In genomic region chr7:92483346-92483745, GRCm38 (mm10) we compare ENCODE assay signal across 26 mouse cellular contexts.
DNase-seq lines count a peak whose midpoint lies in the region; ATAC-seq and TF ChIP-seq lines count a peak whose summit lies in the region.
"Had no signal": no experiment of that assay in that cellular context is flagged by ENCODE, and none has a peak within 500 bp of the region (broad histone marks: within the 10 kb centered on the region; RNA-seq: fewer than 3 reads in every experiment).

No protein-coding gene starts in this region.

- in situ Hi-C loops in CH12.LX (cut with MboI; ENCODE audit: low pct_ligation_motif_present, low pct_unique_long_range_greater_than_20kb, low sequenced_read_pairs) = no loop called here

- no peak overlapping the region for H3K9ac ChIP-seq in CH12.LX (ENCODE audit: insufficient read depth, low read depth)
- no peak overlapping the region for H3K9ac ChIP-seq in midbrain, embryonic 13.5 days (replicated peaks)
- no peak overlapping the region for H3K9ac ChIP-seq in midbrain, postnatal 0 days (replicated peaks; ENCODE audit: low read length, poor library complexity, severe bottlenecking)
- H3K9ac ChIP-seq: embryonic facial prominence, embryonic 12.5 days; forebrain, embryonic 12.5 days had no signal

- peak; percentile 27 for DNase-seq in 3T3-L1 (ENCODE audit: low read depth, low spot score)
- peak; percentile 25 for DNase-seq in CH12.LX (ENCODE audit: extremely low read depth)
- no peak for DNase-seq in cerebellum, postnatal 25 days
- no peak for DNase-seq in frontal cortex, postnatal 25 days (ENCODE audit: low spot score in 2 of 2)
- no peak for DNase-seq in midbrain, postnatal 0 days (ENCODE audit: low spot score)
- DNase-seq: adrenal gland, adult 8-10 months; adrenal gland, postnatal 14 days; adrenal gland, postnatal 36 days; cerebellum, adult 11-12 months; cerebellum, adult 2 months; cerebellum, adult 9-10 months; cerebellum, postnatal 10 days; cerebellum, postnatal 36 days had no signal

- no peak for TF ChIP-seq CTCF in CH12.LX (conservative IDR thresholded peaks at IDR 0.05 in 1 of 2, IDR thresholded peaks at IDR 0.05 in 1 of 2; ENCODE audit: low read depth in 2 of 2, low read length in 2 of 2)
- no peak for TF ChIP-seq CTCF in midbrain, postnatal 0 days (IDR thresholded peaks at IDR 0.05)

- no peak overlapping the region for H3K4me3 ChIP-seq in CH12.LX (replicated peaks in 1 of 3; ENCODE audit: low read depth in 2 of 3, low read length in 2 of 3, poor library complexity in 1 of 3)
- H3K4me3 ChIP-seq in midbrain, embryonic 13.5 days (replicated peaks) = no peak overlapping the region
- H3K4me3 ChIP-seq in midbrain, postnatal 0 days (ENCODE audit: low read depth, low read length) = no peak overlapping the region
- H3K4me3 ChIP-seq: embryonic facial prominence, embryonic 10.5 days; embryonic facial prominence, embryonic 12.5 days; erythroblast, embryonic 14.5 days; forebrain, embryonic 10.5 days; forebrain, embryonic 12.5 days had no signal

- H3K9me3 ChIP-seq in CH12.LX (replicated peaks; ENCODE audit: low read length) = no peaks in the 10 kb centered on the region
- H3K9me3 ChIP-seq in midbrain, embryonic 13.5 days = no peaks in the 10 kb centered on the region
- H3K9me3 ChIP-seq in midbrain, postnatal 0 days (ENCODE audit: low read length) = no peaks in the 10 kb centered on the region
- H3K9me3 ChIP-seq: embryonic facial prominence, embryonic 10.5 days; embryonic facial prominence, embryonic 12.5 days; forebrain, embryonic 10.5 days; forebrain, embryonic 12.5 days had no signal

- TF ChIP-seq POLR2A in CH12.LX (IDR thresholded peaks at IDR 0.05; ENCODE audit: low read depth, low read length) = no peak

- H3K4me2 ChIP-seq in CH12.LX (ENCODE audit: insufficient read depth, low read depth, poor library complexity, severe bottlenecking) = no peak overlapping the region
- H3K4me2 ChIP-seq in midbrain, embryonic 13.5 days (replicated peaks) = no peak overlapping the region
- no peak overlapping the region for H3K4me2 ChIP-seq in midbrain, postnatal 0 days (ENCODE audit: low read depth, low read length, poor library complexity, severe bottlenecking)
- H3K4me2 ChIP-seq: embryonic facial prominence, embryonic 12.5 days; forebrain, embryonic 12.5 days had no signal

- peak; percentile 62 for ATAC-seq in common myeloid progenitor, adult 5-6 weeks (replicated peaks; ENCODE audit: low read depth, poor library complexity, severe bottlenecking)
- peak; percentile 42; the same call in 1 of the 2 replicates for ATAC-seq in granulocyte monocyte progenitor cell, adult 5-6 weeks (replicated peaks; ENCODE audit: poor library complexity, severe bottlenecking)
- ATAC-seq in midbrain, embryonic 13.5 days = no peak
- ATAC-seq in midbrain, postnatal 0 days (ENCODE audit: low FRiP score) = no peak
- ATAC-seq: activated CD4-positive, CD25-positive, alpha-beta regulatory T cell, adult 4 months; CD4-positive, CD25-positive, alpha-beta regulatory T cell, adult 4 months; forebrain, embryonic 14.5 days; forebrain, embryonic 16.5 days; Patski had no signal

- WGBS in midbrain, embryonic 13.5 days = 91% methylated on average over 3 of the region's 3 CpGs
- WGBS in midbrain, postnatal 0 days = 88% methylated on average over 3 of the region's 3 CpGs

- H3K27me3 ChIP-seq in CH12.LX (replicated peaks) = no peaks in the 10 kb centered on the region
- H3K27me3 ChIP-seq in midbrain, embryonic 13.5 days = no peaks in the 10 kb centered on the region
- no peaks in the 10 kb centered on the region for H3K27me3 ChIP-seq in midbrain, postnatal 0 days (ENCODE audit: insufficient read depth, low read length)
- H3K27me3 ChIP-seq: embryonic facial prominence, embryonic 12.5 days; forebrain, embryonic 12.5 days; Patski had no signal

- H3K79me2 ChIP-seq in CH12.LX (replicated peaks; ENCODE audit: control insufficient read depth, extremely low read depth, insufficient read depth, poor library complexity, severe bottlenecking) = no peaks in the 10 kb centered on the region

- TF ChIP-seq RAD21 in CH12.LX (IDR thresholded peaks at IDR 0.05; ENCODE audit: low read depth, low read length) = no peak

- dilution Hi-C loops in CH12.LX (cut with MboI; ENCODE audit: extremely low pct_ligation_motif_present, extremely low pct_unique_long_range_greater_than_20kb, low sequenced_read_pairs) = no loop called here

- TF ChIP-seq EP300 in CH12.LX (IDR thresholded peaks at IDR 0.05; ENCODE audit: low read length) = no peak

- H3K36me3 ChIP-seq in CH12.LX (replicated peaks in 1 of 2; ENCODE audit: control insufficient read depth in 1 of 2, insufficient read depth in 1 of 2, low read length in 1 of 2) = no peaks in the 10 kb centered on the region
- no peaks in the 10 kb centered on the region for H3K36me3 ChIP-seq in midbrain, embryonic 13.5 days
- H3K36me3 ChIP-seq in midbrain, postnatal 0 days (ENCODE audit: insufficient read depth, low read length) = no peaks in the 10 kb centered on the region
- H3K36me3 ChIP-seq: embryonic facial prominence, embryonic 10.5 days; embryonic facial prominence, embryonic 12.5 days; forebrain, embryonic 10.5 days; forebrain, embryonic 12.5 days had no signal

- no peak overlapping the region for H3K27ac ChIP-seq in CH12.LX (ENCODE audit: insufficient read depth, low read depth)
- H3K27ac ChIP-seq in midbrain, embryonic 13.5 days = no peak overlapping the region
- H3K27ac ChIP-seq in midbrain, postnatal 0 days (ENCODE audit: low read depth, low read length) = no peak overlapping the region
- H3K27ac ChIP-seq: embryonic facial prominence, embryonic 10.5 days; embryonic facial prominence, embryonic 12.5 days; forebrain, embryonic 10.5 days; forebrain, embryonic 12.5 days had no signal

- peaks cover 0 to 14% of the 10 kb centered on the region in 2 experiments; a peak in 2 of 4 replicates for H3K4me1 ChIP-seq in CH12.LX (ENCODE audit: control insufficient read depth in 1 of 2, insufficient read depth in 2 of 2)
- H3K4me1 ChIP-seq in midbrain, embryonic 13.5 days (replicated peaks) = 0 out of 2 replicates have a peak, but pooled peaks cover 2% of the 10 kb centered on the region
- H3K4me1 ChIP-seq in midbrain, postnatal 0 days (ENCODE audit: insufficient read depth, low read length) = no peaks in the 10 kb centered on the region
- H3K4me1 ChIP-seq: embryonic facial prominence, embryonic 10.5 days; embryonic facial prominence, embryonic 12.5 days; forebrain, embryonic 12.5 days had no signal

TF ChIP-seq in CH12.LX, 34 proteins besides CTCF, POLR2A, EP300 and RAD21:
- TF ChIP-seq MAZ (IDR thresholded peaks at IDR 0.05; ENCODE audit: low read depth, low read length) = no peak
- TF ChIP-seq BHLHE40 (IDR thresholded peaks at IDR 0.05; ENCODE audit: low read depth, low read length) = no peak
- no peak for TF ChIP-seq KAT2A (IDR thresholded peaks at IDR 0.05; ENCODE audit: insufficient replicate concordance, low read length)
- TF ChIP-seq SIN3A (IDR thresholded peaks at IDR 0.05; ENCODE audit: low read length) = no peak
- TF ChIP-seq HCFC1 (IDR thresholded peaks at IDR 0.05; ENCODE audit: low read depth, low read length) = no peak

Comparison
In these comparisons a context has a peak if more than half of its experiments do, and no peak if none do; other contexts are left out.
1. DNase-seq: peak in 3T3-L1 (single experiment) and CH12.LX (single experiment); none in cerebellum, postnatal 25 days (0 of 2), frontal cortex, postnatal 25 days (0 of 2) and midbrain, postnatal 0 days (single experiment).
2. ATAC-seq: peak in common myeloid progenitor, adult 5-6 weeks (single experiment) and granulocyte monocyte progenitor cell, adult 5-6 weeks (single experiment); none in midbrain, embryonic 13.5 days (single experiment) and midbrain, postnatal 0 days (single experiment).